Mouse (Mus musculus) myocyte (in vitro differentiated cells): ENCODE data around the gene Zfp384.

Experiments
- CEBPB ChIP-seq: IDR thresholded peaks from 2 replicates; pipeline ENCODE4 v1.6.1; 2011; ENCODE audit warnings: mild to moderate bottlenecking, moderate library complexity; ENCODE audit not compliant: poor library complexity, insufficient read depth, severe bottlenecking
- MAX ChIP-seq: IDR thresholded peaks from one replicate; pipeline ENCODE4 v1.6.1; 2011; ENCODE audit warnings: low read depth, mild to moderate bottlenecking, control low read depth
- MYOG ChIP-seq, 3 experiments: IDR thresholded peaks; one replicate each; pipeline ENCODE4 v1.6.1; 2011; ENCODE audit warnings: control low read depth in 2 of 3, low read depth in 2 of 3, mild to moderate bottlenecking in 2 of 3; ENCODE audit not compliant: insufficient read length in 2 of 3, control insufficient read depth in 1 of 3, insufficient read depth in 1 of 3
- POLR2A ChIP-seq: IDR thresholded peaks from one replicate; pipeline ENCODE4 v1.6.1; 2011; ENCODE audit warnings: low read depth, mild to moderate bottlenecking, control low read depth, moderate library complexity; ENCODE audit not compliant: insufficient read length
- POLR2AphosphoS2 ChIP-seq: IDR thresholded peaks from one replicate; pipeline ENCODE4 v1.6.1; 2011; ENCODE audit warnings: low read depth, control low read depth; ENCODE audit not compliant: insufficient read length
- REST ChIP-seq: IDR thresholded peaks from one replicate; pipeline ENCODE4 v1.6.1; 2011; ENCODE audit warnings: mild to moderate bottlenecking, control low read depth, moderate library complexity; ENCODE audit not compliant: insufficient read depth, insufficient read length
- TCF12 ChIP-seq: IDR thresholded peaks from one replicate; pipeline ENCODE4 v1.6.1; 2011; ENCODE audit warnings: mild to moderate bottlenecking, control low read depth; ENCODE audit not compliant: poor library complexity, insufficient read depth, severe bottlenecking
- TCF3 ChIP-seq: IDR thresholded peaks from one replicate; pipeline ENCODE4 v1.6.1; 2011; ENCODE audit warnings: low read depth, control low read depth; ENCODE audit not compliant: insufficient read length
- USF1 ChIP-seq: IDR thresholded peaks from one replicate; pipeline ENCODE4 v1.6.1; 2011; ENCODE audit warnings: low read depth, mild to moderate bottlenecking, control low read depth, moderate library complexity

DNA sequence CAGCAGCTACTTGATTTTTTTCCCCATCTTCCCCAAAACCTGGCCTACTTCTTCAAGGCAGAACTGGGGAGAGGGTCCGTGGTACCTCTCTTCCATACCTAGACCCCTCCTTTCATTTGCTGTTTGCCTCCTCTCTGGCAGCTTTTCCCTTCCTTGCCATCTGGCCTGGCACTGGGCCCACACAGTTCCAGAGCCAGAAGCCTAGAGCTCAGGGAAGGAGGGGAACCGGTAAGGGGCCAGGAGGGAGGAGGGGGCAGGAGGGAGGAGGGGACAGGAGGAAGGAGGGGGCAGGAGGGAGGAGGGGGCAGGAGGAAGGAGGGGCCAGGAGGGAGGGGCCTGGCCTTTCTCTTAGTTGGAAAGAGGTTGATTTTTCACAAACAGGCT lies 62.9 kb downstream of the Zfp384 start:
- TF ChIP-seq POLR2A (no peak), TCF12 (no peak), POLR2AphosphoS2 (no peak), CEBPB (no peak), TCF3 (no peak), MAX (no peak), MYOG (IDR thresholded peaks at IDR 0.05; ENCODE audit: control insufficient read depth in 1 of 3, insufficient read depth in 1 of 3, insufficient read length in 2 of 3, low read depth in 2 of 3) (no peak), REST (no peak), USF1 (no peak)
